Mouse (Mus musculus) E14TG2a.4 (cell line): ENCODE data around the gene Pcsk6.

Source experiments
- H3K27me3 ChIP-seq: 2 replicates; pipeline ENCODE4 v1.6.1; 2014; ENCODE audit warnings: low read length, control low read depth; ENCODE audit not compliant: insufficient read depth
- H3K36me3 ChIP-seq: 2 replicates; pipeline ENCODE4 v1.6.1; 2014; ENCODE audit warnings: low read length, control low read depth; ENCODE audit not compliant: insufficient read depth
- H3K4me1 ChIP-seq: replicated peaks from 2 replicates; pipeline ENCODE4 v1.6.1; 2014; ENCODE audit warnings: low read depth, low read length, control low read depth
- H3K4me3 ChIP-seq: replicated peaks from 2 replicates; pipeline ENCODE4 v1.5.1; 2014; ENCODE audit warnings: mild to moderate bottlenecking, low read length
- H3K9me3 ChIP-seq: 2 replicates; pipeline ENCODE4 v1.6.1; 2014; ENCODE audit warnings: low read length, control low read depth
- CTCF ChIP-seq: conservative IDR thresholded peaks from 2 replicates; pipeline ENCODE4 v1.5.1; 2014; ENCODE audit warnings: low read length
- NANOG ChIP-seq: IDR thresholded peaks from 2 replicates; pipeline ENCODE4 v1.6.1; 2014; ENCODE audit warnings: borderline replicate concordance, low read length, mixed read lengths
- POU5F1 ChIP-seq: IDR thresholded peaks from 2 replicates; pipeline ENCODE4 v1.6.1; 2014; ENCODE audit warnings: low read length, borderline replicate concordance

The Pcsk6 gene

GRCm38 (mm10) chr7:65893546-65893945 is 32.0 kb downstream of the Pcsk6 start:
- H3K4me3 ChIP-seq: no peak overlapping the region
- H3K27me3 ChIP-seq: no peaks in the 10 kb centered on the region
- H3K9me3 ChIP-seq: peaks cover 8% of the 10 kb centered on the region
- no peaks in the 10 kb centered on the region for H3K36me3 ChIP-seq
- TF ChIP-seq CTCF (no peak), POU5F1 (no peak), NANOG (no peak)
- peaks cover 44% of the 10 kb centered on the region for H3K4me1 ChIP-seq

GRCm38 (mm10) chr7:65895262-65895661 is 33.7 kb downstream of the Pcsk6 start:
- no peaks in the 10 kb centered on the region for H3K36me3 ChIP-seq
- TF ChIP-seq CTCF (no peak), NANOG (no peak), POU5F1 (no peak)
- peaks cover 51% of the 10 kb centered on the region for H3K4me1 ChIP-seq
- H3K27me3 ChIP-seq: no peaks in the 10 kb centered on the region
- H3K9me3 ChIP-seq: peaks cover 8% of the 10 kb centered on the region
- H3K4me3 ChIP-seq: no peak overlapping the region

- no peaks in the 10 kb centered on the region for H3K36me3 ChIP-seq
- no peak overlapping the region for H3K4me3 ChIP-seq
- no peak for TF ChIP-seq NANOG
- H3K4me1 ChIP-seq: peaks cover 42% of the 10 kb centered on the region
- H3K9me3 ChIP-seq: no peaks in the 10 kb centered on the region
- H3K27me3 ChIP-seq: no peaks in the 10 kb centered on the region
These were observed 39.7 kb downstream of the Pcsk6 start for GRCm38 (mm10) chr7:65901231-65901630.

- TF ChIP-seq CTCF: no peak
- TF ChIP-seq POU5F1: no peak
- TF ChIP-seq NANOG: no peak
- Histone ChIP-seq H3K4me1 (peaks cover 32% of the 10 kb centered on the region), H3K36me3 (no peaks in the 10 kb centered on the region), H3K27me3 (no peaks in the 10 kb centered on the region), H3K9me3 (no peaks in the 10 kb centered on the region), H3K4me3 (no peak overlapping the region)
These were observed 41.1 kb downstream of the Pcsk6 start for GRCm38 (mm10) chr7:65902471-65903180.

GRCm38 (mm10) chr7:65903456-65903855 is 41.9 kb downstream of the Pcsk6 start:
- no peaks in the 10 kb centered on the region for H3K9me3 ChIP-seq
- H3K36me3 ChIP-seq: no peaks in the 10 kb centered on the region
- H3K4me3 ChIP-seq: no peak overlapping the region
- TF ChIP-seq POU5F1: no peak
- no peak for TF ChIP-seq NANOG
- no peak for TF ChIP-seq CTCF
- peaks cover 32% of the 10 kb centered on the region for H3K4me1 ChIP-seq
- no peaks in the 10 kb centered on the region for H3K27me3 ChIP-seq

GRCm38 (mm10) chr7:65906528-65907272 is 45.2 kb downstream of the Pcsk6 start:
- Histone ChIP-seq H3K36me3 (no peaks in the 10 kb centered on the region), H3K27me3 (no peaks in the 10 kb centered on the region), H3K4me3 (no peak overlapping the region), H3K4me1 (peaks cover 11% of the 10 kb centered on the region), H3K9me3 (no peaks in the 10 kb centered on the region)
- no peak for TF ChIP-seq NANOG
- TF ChIP-seq CTCF: no peak
- no peak for TF ChIP-seq POU5F1

GRCm38 (mm10) chr7:65909343-65910127 is 48.0 kb downstream of the Pcsk6 start:
- 0 out of 2 replicates have a peak, but pooled peaks cover under 1% of the 10 kb centered on the region for H3K4me1 ChIP-seq
- no peak for TF ChIP-seq CTCF
- TF ChIP-seq POU5F1: no peak
- no peaks in the 10 kb centered on the region for H3K27me3 ChIP-seq
- H3K36me3 ChIP-seq: no peaks in the 10 kb centered on the region
- H3K9me3 ChIP-seq: no peaks in the 10 kb centered on the region
- no peak overlapping the region for H3K4me3 ChIP-seq

GRCm38 (mm10) chr7:65913088-65913610 is 51.6 kb downstream of the Pcsk6 start:
- H3K36me3 ChIP-seq: no peaks in the 10 kb centered on the region

More at GRCm38 (mm10) chr7:65913088-65913610, 51.6 kb downstream of the Pcsk6 start:
- Histone ChIP-seq H3K4me3 (no peak overlapping the region), H3K4me1 (peaks cover 20% of the 10 kb centered on the region), H3K27me3 (no peaks in the 10 kb centered on the region), H3K9me3 (no peaks in the 10 kb centered on the region)
- TF ChIP-seq NANOG (no peak), CTCF (no peak), POU5F1 (no peak)
